Mouse (Mus musculus): ENCODE results near the gene Fbxo10. TPM values are rescaled to one million over a fixed set of nuclear protein-coding genes. Genes with fewer than 3 reads are reported as not detected.
A peak's percentile ranks its signal among the peaks of the same experiment; 100 is the strongest.
"Not testable (repeated sequence)": the region's sequence is repeated elsewhere in the genome, so short reads cannot be mapped to it uniquely, and the experiment has no call there.

Gene Fbxo10
- total RNA-seq, 1 experiment, result 3.3 TPM

- Histone ChIP-seq H3K4me3 (ENCODE audit: insufficient read depth in 1 of 2, low read depth in 1 of 2, low read length in 2 of 2, poor library complexity in 1 of 2, severe bottlenecking in 1 of 2) (peak overlapping the region; percentile 55 to 92), H3K9me3 (ENCODE audit: control insufficient read depth, insufficient read depth, low read depth, low read length) (no peaks in the 10 kb centered on the region), H3K27ac (ENCODE audit: insufficient read depth, low read depth, low read length, poor library complexity, severe bottlenecking) (no peak overlapping the region), H3K9ac (ENCODE audit: insufficient read depth, low read depth, low read length, poor library complexity, severe bottlenecking) (peak overlapping the region; percentile 56), H3K4me1 (ENCODE audit: control insufficient read depth in 2 of 2, insufficient read depth in 2 of 2, low read length in 2 of 2, poor library complexity in 1 of 2) (peaks cover 0 to 9% of the 10 kb centered on the region in 2 experiments; a peak in 1 of 4 replicates), H3K36me3 (ENCODE audit: control insufficient read depth, insufficient read depth, low read length, poor library complexity, severe bottlenecking) (no peaks in the 10 kb centered on the region)
- in situ Hi-C loops (cut with MboI; ENCODE audit: low sequenced_read_pairs in 2 of 2, unreplicated experiment in 2 of 2), result no loop called here
- TF ChIP-seq CHD2 (IDR thresholded peaks at IDR 0.05; ENCODE audit: low read depth, low read length) (no peak), HCFC1 (IDR thresholded peaks at IDR 0.05; ENCODE audit: borderline replicate concordance, insufficient read depth, low read length) (no peak), ZC3H11A (IDR thresholded peaks at IDR 0.05; ENCODE audit: borderline replicate concordance, low read depth, low read length) (no peak), MAFK (IDR thresholded peaks at IDR 0.05; ENCODE audit: insufficient read depth, low read depth, low read length) (no peak), ZNF384 (IDR thresholded peaks at IDR 0.05; ENCODE audit: low read depth, low read length) (no peak)
- no peak for DNase-seq (ENCODE audit: low read depth, low spot score)
Measured at GRCm38 (mm10) chr4:45084895-45085290, 489 bp upstream of the Fbxo10 start.

GRCm38 (mm10) chr4:45083487-45083886 is 917 bp downstream of the Fbxo10 start:
- Histone ChIP-seq H3K36me3 (ENCODE audit: control insufficient read depth, insufficient read depth, low read length, poor library complexity, severe bottlenecking) (no peaks in the 10 kb centered on the region), H3K9ac (ENCODE audit: insufficient read depth, low read depth, low read length, poor library complexity, severe bottlenecking) (peak overlapping the region; percentile 56; the same call in 1 of the 2 replicates), H3K9me3 (ENCODE audit: control insufficient read depth, insufficient read depth, low read depth, low read length) (no peaks in the 10 kb centered on the region), H3K4me1 (ENCODE audit: control insufficient read depth in 2 of 2, insufficient read depth in 2 of 2, low read length in 2 of 2, poor library complexity in 1 of 2) (peaks cover 0 to 9% of the 10 kb centered on the region in 2 experiments; a peak in 1 of 4 replicates), H3K27ac (ENCODE audit: insufficient read depth, low read depth, low read length, poor library complexity, severe bottlenecking) (no peak overlapping the region), H3K4me3 (ENCODE audit: insufficient read depth in 1 of 2, low read depth in 1 of 2, low read length in 2 of 2, poor library complexity in 1 of 2, severe bottlenecking in 1 of 2) (peak overlapping the region; percentile 23 to 76; a peak in 3 of 4 replicates)
- in situ Hi-C loops (cut with MboI; ENCODE audit: low sequenced_read_pairs in 2 of 2, unreplicated experiment in 2 of 2), result no loop called here
- TF ChIP-seq MAFK (IDR thresholded peaks at IDR 0.05; ENCODE audit: insufficient read depth, low read depth, low read length) (no peak), ZNF384 (IDR thresholded peaks at IDR 0.05; ENCODE audit: low read depth, low read length) (0 out of 2 replicates have a peak, but pooled peaks have one; percentile 11)
- no peak for DNase-seq (ENCODE audit: low read depth, low spot score)

GRCm38 (mm10) chr4:45082951-45083350 is 1.5 kb downstream of the Fbxo10 start:
- peaks cover 0 to 9% of the 10 kb centered on the region in 2 experiments; a peak in 1 of 4 replicates for H3K4me1 ChIP-seq (ENCODE audit: control insufficient read depth in 2 of 2, insufficient read depth in 2 of 2, low read length in 2 of 2, poor library complexity in 1 of 2)
- TF ChIP-seq MAFK (IDR thresholded peaks at IDR 0.05; ENCODE audit: insufficient read depth, low read depth, low read length) (no peak), ZNF384 (IDR thresholded peaks at IDR 0.05; ENCODE audit: low read depth, low read length) (no peak), CHD2 (IDR thresholded peaks at IDR 0.05; ENCODE audit: low read depth, low read length) (no peak), ZC3H11A (IDR thresholded peaks at IDR 0.05; ENCODE audit: borderline replicate concordance, low read depth, low read length) (no peak)
- H3K9ac ChIP-seq (ENCODE audit: insufficient read depth, low read depth, low read length, poor library complexity, severe bottlenecking), result no peak overlapping the region; the same call in 1 of the 2 replicates
- H3K9me3 ChIP-seq (ENCODE audit: control insufficient read depth, insufficient read depth, low read depth, low read length), result no peaks in the 10 kb centered on the region
- in situ Hi-C loops (cut with MboI; ENCODE audit: low sequenced_read_pairs in 2 of 2, unreplicated experiment in 2 of 2), result no loop called here
- DNase-seq (ENCODE audit: low read depth, low spot score), result no peak
- H3K27ac ChIP-seq (ENCODE audit: insufficient read depth, low read depth, low read length, poor library complexity, severe bottlenecking), result no peak overlapping the region
- H3K4me3 ChIP-seq (ENCODE audit: insufficient read depth in 1 of 2, low read depth in 1 of 2, low read length in 2 of 2, poor library complexity in 1 of 2, severe bottlenecking in 1 of 2), result no peak overlapping the region
- no peaks in the 10 kb centered on the region for H3K36me3 ChIP-seq (ENCODE audit: control insufficient read depth, insufficient read depth, low read length, poor library complexity, severe bottlenecking)

GRCm38 (mm10) chr4:45081041-45081440 is 3.4 kb downstream of the Fbxo10 start:
- DNase-seq (ENCODE audit: low read depth, low spot score), result not testable (repeated sequence)

GRCm38 (mm10) chr4:45073544-45073943 is 10.9 kb downstream of the Fbxo10 start:
- TF ChIP-seq ZC3H11A (IDR thresholded peaks at IDR 0.05; ENCODE audit: borderline replicate concordance, low read depth, low read length) (no peak), CHD2 (IDR thresholded peaks at IDR 0.05; ENCODE audit: low read depth, low read length) (no peak), HCFC1 (IDR thresholded peaks at IDR 0.05; ENCODE audit: borderline replicate concordance, insufficient read depth, low read length) (no peak), MAFK (IDR thresholded peaks at IDR 0.05; ENCODE audit: insufficient read depth, low read depth, low read length) (no peak), ZNF384 (IDR thresholded peaks at IDR 0.05; ENCODE audit: low read depth, low read length) (no peak)
- no peak overlapping the region for H3K27ac ChIP-seq (ENCODE audit: insufficient read depth, low read depth, low read length, poor library complexity, severe bottlenecking)
- no peak overlapping the region for H3K9ac ChIP-seq (ENCODE audit: insufficient read depth, low read depth, low read length, poor library complexity, severe bottlenecking)
- no peak overlapping the region for H3K4me3 ChIP-seq (ENCODE audit: insufficient read depth in 1 of 2, low read depth in 1 of 2, low read length in 2 of 2, poor library complexity in 1 of 2, severe bottlenecking in 1 of 2)
- no peaks in the 10 kb centered on the region for H3K36me3 ChIP-seq (ENCODE audit: control insufficient read depth, insufficient read depth, low read length, poor library complexity, severe bottlenecking)
- H3K4me1 ChIP-seq (ENCODE audit: control insufficient read depth in 2 of 2, insufficient read depth in 2 of 2, low read length in 2 of 2, poor library complexity in 1 of 2), result peaks cover 2% of the 10 kb centered on the region in 2 experiments; a peak in 1 of 4 replicates
- H3K9me3 ChIP-seq (ENCODE audit: control insufficient read depth, insufficient read depth, low read depth, low read length), result no peaks in the 10 kb centered on the region
- in situ Hi-C loops (cut with MboI; ENCODE audit: low sequenced_read_pairs in 2 of 2, unreplicated experiment in 2 of 2), result no loop called here
- no peak for DNase-seq (ENCODE audit: low read depth, low spot score)

More at GRCm38 (mm10) chr4:45081041-45081440, 3.4 kb downstream of the Fbxo10 start:
- in situ Hi-C loops (cut with MboI; ENCODE audit: low sequenced_read_pairs in 2 of 2, unreplicated experiment in 2 of 2); H3K9me3 ChIP-seq (ENCODE audit: control insufficient read depth, insufficient read depth, low read depth, low read length); H3K4me1 ChIP-seq (ENCODE audit: control insufficient read depth in 2 of 2, insufficient read depth in 2 of 2, low read length in 2 of 2, poor library complexity in 1 of 2); H3K27ac ChIP-seq (ENCODE audit: insufficient read depth, low read depth, low read length, poor library complexity, severe bottlenecking); H3K4me3 ChIP-seq (ENCODE audit: insufficient read depth in 1 of 2, low read depth in 1 of 2, low read length in 2 of 2, poor library complexity in 1 of 2, severe bottlenecking in 1 of 2); H3K9ac ChIP-seq (ENCODE audit: insufficient read depth, low read depth, low read length, poor library complexity, severe bottlenecking); H3K36me3 ChIP-seq (ENCODE audit: control insufficient read depth, insufficient read depth, low read length, poor library complexity, severe bottlenecking): not testable (repeated sequence)

All from ES-E14 (cell line).